Mouse (Mus musculus) stomach, postnatal 0 days (tissue): ENCODE measurements around the gene B9d2. TPM values are rescaled to one million over a fixed set of nuclear protein-coding genes. Genes with fewer than 3 reads are reported as not detected.

ENCODE experiments used
- ATAC-seq: fragments of 200-750 bp; cut with Nextera tagmentation; 2 replicates; pipeline ENCODE4 v1.8.0; 2017; ENCODE audit not compliant: low FRiP score, low TSS enrichment
- DNase-seq: peaks from one replicate; pipeline ENCODE4 v3.0.0-alpha.2; 2016; ENCODE audit warnings: low spot score
- H3K27ac ChIP-seq: fragments of 300-500 bp; sonication (generic); replicated peaks from 2 replicates; pipeline ENCODE4 v1.5.1; 2014; ENCODE audit warnings: mild to moderate bottlenecking, control low read depth
- H3K27me3 ChIP-seq: fragments of 300-500 bp; sonication (generic); 2 replicates; pipeline ENCODE4 v1.6.1; 2014; ENCODE audit warnings: low read length; ENCODE audit not compliant: control insufficient read depth, insufficient read depth
- H3K36me3 ChIP-seq: fragments of 300-500 bp; sonication (generic); 2 replicates; pipeline ENCODE4 v1.6.1; 2014; ENCODE audit warnings: low read length, mixed read lengths; ENCODE audit not compliant: control insufficient read depth, insufficient read depth
- H3K4me1 ChIP-seq: fragments of 300-500 bp; sonication (generic); replicated peaks from 2 replicates; pipeline ENCODE4 v1.6.1; 2014; ENCODE audit warnings: antibody characterized with exemption; ENCODE audit not compliant: control insufficient read depth, insufficient read depth
- H3K4me2 ChIP-seq: fragments of 300-500 bp; sonication (generic); replicated peaks from 2 replicates; pipeline ENCODE4 v1.6.1; 2014; ENCODE audit warnings: low read depth, mild to moderate bottlenecking, control low read depth, moderate library complexity
- H3K4me3 ChIP-seq: fragments of 300-500 bp; sonication (generic); 2 replicates; pipeline ENCODE4 v1.5.1; 2014; ENCODE audit warnings: low read depth, low read length, control low read depth
- H3K9ac ChIP-seq: fragments of 300-500 bp; sonication (generic); 2 replicates; pipeline ENCODE4 v1.6.1; 2014; ENCODE audit warnings: mild to moderate bottlenecking, low read length, control low read depth, mixed read lengths
- H3K9me3 ChIP-seq: fragments of 300-500 bp; sonication (generic); 2 replicates; pipeline ENCODE4 v1.6.1; 2016; ENCODE audit warnings: low read length; ENCODE audit not compliant: control insufficient read depth
- CTCF ChIP-seq: IDR thresholded peaks from 2 replicates; pipeline ENCODE4 v1.5.1; 2016; ENCODE audit warnings: antibody characterized with exemption, low read depth, mild to moderate bottlenecking, moderate library complexity
- EP300 ChIP-seq: optimal IDR thresholded peaks from 2 replicates; pipeline ENCODE3; 2016; ENCODE audit warnings: antibody characterized with exemption
- WGBS: fragments of 180-500 bp; shearing (Covaris S2); extraction: QIAGEN DNeasy Blood & Tissue Kit; methylation state at CpG from one replicate; pipeline ENCODE4 v1.1.7; 2014; 5-methylcytosine and 5-hydroxymethylcytosine counted together
- polyA plus RNA-seq: library from polyadenylated mRNA; unstranded; fragments of >200 nt; fragmentation: Nextera tagmentation; extraction: Ambion mirVana; gene quantifications from 2 replicates; pipeline ENCODE4 v1.2.1, GENCODE M21; 2015

B9d2 gene
- polyA plus RNA-seq, 1 experiment from 2014 or later, result 11.6 TPM

DNA sequence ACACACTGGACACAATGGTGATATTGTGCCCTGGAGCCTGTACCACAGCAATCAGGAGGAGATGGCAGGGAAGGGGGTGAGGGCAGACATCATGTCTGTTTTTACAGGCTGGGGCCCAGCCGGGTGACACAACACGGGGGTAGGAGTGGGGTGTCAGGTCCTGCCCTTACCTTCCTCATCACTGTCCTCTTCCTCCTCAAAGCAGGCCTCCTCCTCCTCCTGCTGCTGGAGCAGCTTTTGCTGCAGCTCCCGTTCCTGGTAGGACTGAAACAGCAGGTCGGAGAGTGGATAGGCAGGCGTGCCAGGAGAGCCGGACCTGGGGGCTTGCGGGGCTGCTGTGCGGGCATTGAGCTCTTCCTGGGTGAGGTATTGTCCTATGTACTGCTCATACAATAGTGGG is 34.0 kb downstream of the B9d2 start:
- Histone ChIP-seq H3K9ac (no peak overlapping the region), H3K36me3 (peaks cover 23% of the 10 kb centered on the region), H3K4me1 (peaks cover 14% of the 10 kb centered on the region), H3K4me2 (no peak overlapping the region), H3K4me3 (no peak overlapping the region), H3K27me3 (no peaks in the 10 kb centered on the region), H3K9me3 (no peaks in the 10 kb centered on the region), H3K27ac (no peak overlapping the region)
- DNase-seq, result no peak
- TF ChIP-seq EP300 (no peak), CTCF (no peak)
- no peak for ATAC-seq
- WGBS, result 95% methylated on average over 8 of the region's 8 CpGs

DNA sequence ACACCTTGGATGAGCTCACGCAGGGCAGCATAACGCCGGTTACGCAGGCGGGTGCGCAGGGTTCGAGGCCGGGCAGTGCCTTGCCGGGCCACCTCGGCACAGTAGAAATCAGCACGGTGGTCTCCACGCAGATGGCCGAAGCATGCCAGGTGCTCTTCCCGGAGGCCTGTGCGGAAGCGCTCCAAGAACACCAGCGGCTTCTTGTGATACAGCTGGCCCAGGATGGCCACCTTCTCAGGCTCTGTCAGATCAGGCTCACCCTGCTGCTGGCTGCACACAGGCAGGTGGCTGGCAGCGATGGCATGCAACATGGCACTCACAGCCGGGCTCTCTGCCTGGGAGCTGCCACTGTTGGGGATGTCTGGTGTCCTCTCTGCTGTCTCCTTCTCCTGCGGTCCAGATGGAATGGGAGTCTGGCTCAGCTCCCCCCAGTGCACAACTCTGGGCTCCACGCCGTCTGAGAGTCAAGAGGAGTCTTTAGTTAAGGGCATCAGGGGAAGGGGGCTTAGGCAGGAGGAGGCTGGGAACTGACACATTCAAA is 35.2 kb downstream of the B9d2 start:
- TF ChIP-seq EP300 (no peak), CTCF (no peak)
- no peak for ATAC-seq
- Histone ChIP-seq H3K27me3 (no peaks in the 10 kb centered on the region), H3K4me1 (peaks cover 7% of the 10 kb centered on the region; the same call in 1 of the 2 replicates), H3K4me2 (no peak overlapping the region), H3K4me3 (no peak overlapping the region), H3K36me3 (peaks cover 23% of the 10 kb centered on the region), H3K27ac (no peak overlapping the region), H3K9me3 (no peaks in the 10 kb centered on the region), H3K9ac (no peak overlapping the region)
- DNase-seq, result no peak
- whole genome bisulfite sequencing, result 97% methylated on average over 22 of the region's 22 CpGs

DNA sequence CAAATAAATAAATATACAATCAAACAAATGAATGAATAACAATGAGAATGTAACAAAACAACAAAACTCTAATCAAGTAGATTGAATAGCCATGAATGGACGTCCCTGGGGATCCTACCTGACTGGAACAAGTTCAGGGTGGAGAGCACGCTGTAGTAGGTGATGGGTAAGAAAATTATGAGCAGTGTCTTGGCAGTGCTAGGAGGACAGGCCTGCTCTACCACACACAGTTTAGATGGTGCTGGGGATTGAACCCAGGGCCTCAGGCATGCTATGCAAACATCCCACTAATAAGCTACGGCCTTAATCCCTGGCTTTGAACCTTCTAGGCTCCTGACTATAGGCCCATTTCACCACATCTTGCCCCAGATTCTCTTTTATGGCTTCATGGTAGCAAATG is 36.9 kb downstream of the B9d2 start:
- WGBS, result 85% methylated on average over 3 of the region's 3 CpGs
- no peak overlapping the region for H3K27ac ChIP-seq
- H3K4me1 ChIP-seq, result peaks cover 7% of the 10 kb centered on the region; the same call in 1 of the 2 replicates
- TF ChIP-seq CTCF, result no peak
- no peak for TF ChIP-seq EP300
- peaks cover 29% of the 10 kb centered on the region for H3K36me3 ChIP-seq
- DNase-seq, result no peak
- H3K9me3 ChIP-seq, result no peaks in the 10 kb centered on the region
- no peaks in the 10 kb centered on the region for H3K27me3 ChIP-seq
- peak overlapping the region; percentile 3; the same call in 1 of the 2 replicates for H3K4me2 ChIP-seq
- no peak overlapping the region for H3K4me3 ChIP-seq
- H3K9ac ChIP-seq, result no peak overlapping the region
- no peak for ATAC-seq

DNA sequence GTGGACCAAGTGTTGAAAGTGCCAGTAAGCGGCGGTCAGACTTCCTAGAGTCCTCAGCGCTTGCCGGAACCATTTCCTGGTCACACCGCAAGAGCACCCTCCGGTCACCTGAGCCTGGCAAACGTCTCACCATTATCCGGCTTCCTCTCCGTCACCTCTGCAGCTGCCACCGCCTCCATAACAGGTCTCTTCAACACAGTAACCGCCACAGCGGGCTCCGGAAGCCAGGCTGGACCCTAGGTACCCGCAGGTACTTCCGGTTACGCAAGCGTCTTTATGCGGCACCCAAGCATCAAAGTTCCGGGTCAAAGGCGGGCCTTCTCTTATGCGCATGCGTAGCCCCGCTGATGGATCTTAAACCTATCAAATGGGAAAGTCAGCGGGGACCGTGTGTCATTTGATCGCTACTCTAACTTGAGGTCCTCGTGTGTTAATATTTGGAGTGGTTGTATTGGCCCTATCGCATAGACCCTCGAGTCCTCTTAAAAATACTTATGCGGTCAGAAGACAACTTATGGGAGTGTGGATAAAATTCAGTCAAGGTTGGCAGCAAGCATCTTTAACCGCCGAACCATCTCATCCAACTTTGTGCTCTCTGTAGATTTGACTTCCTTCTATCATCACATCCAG is 38.3 kb downstream of the B9d2 start, which contains the start of gene Ccdc97:
Gene Ccdc97 (minus strand): TSS at position 301 of the 630 bp plus-strand sequence.
- peak within 1 kb of the TSS; percentile 72 for H3K4me3 ChIP-seq
- 3% methylated on average over 32 of the region's 32 CpGs for WGBS
- ATAC-seq (peak; percentile 84), DNase-seq (peak; percentile 91)
- peak within 1 kb of the TSS; percentile 74 for H3K4me2 ChIP-seq
- peak within 1 kb of the TSS; percentile 93 for H3K27ac ChIP-seq
- no peaks in the 10 kb centered on the region for H3K27me3 ChIP-seq
- peak within 1 kb of the TSS; percentile 86 for H3K9ac ChIP-seq
- peaks cover 29% of the 10 kb centered on the region for H3K36me3 ChIP-seq
- TF ChIP-seq EP300 (no peak), CTCF (no peak)
- no peaks in the 10 kb centered on the region for H3K9me3 ChIP-seq
- H3K4me1 ChIP-seq, result peaks cover 7% of the 10 kb centered on the region; the same call in 1 of the 2 replicates

DNA sequence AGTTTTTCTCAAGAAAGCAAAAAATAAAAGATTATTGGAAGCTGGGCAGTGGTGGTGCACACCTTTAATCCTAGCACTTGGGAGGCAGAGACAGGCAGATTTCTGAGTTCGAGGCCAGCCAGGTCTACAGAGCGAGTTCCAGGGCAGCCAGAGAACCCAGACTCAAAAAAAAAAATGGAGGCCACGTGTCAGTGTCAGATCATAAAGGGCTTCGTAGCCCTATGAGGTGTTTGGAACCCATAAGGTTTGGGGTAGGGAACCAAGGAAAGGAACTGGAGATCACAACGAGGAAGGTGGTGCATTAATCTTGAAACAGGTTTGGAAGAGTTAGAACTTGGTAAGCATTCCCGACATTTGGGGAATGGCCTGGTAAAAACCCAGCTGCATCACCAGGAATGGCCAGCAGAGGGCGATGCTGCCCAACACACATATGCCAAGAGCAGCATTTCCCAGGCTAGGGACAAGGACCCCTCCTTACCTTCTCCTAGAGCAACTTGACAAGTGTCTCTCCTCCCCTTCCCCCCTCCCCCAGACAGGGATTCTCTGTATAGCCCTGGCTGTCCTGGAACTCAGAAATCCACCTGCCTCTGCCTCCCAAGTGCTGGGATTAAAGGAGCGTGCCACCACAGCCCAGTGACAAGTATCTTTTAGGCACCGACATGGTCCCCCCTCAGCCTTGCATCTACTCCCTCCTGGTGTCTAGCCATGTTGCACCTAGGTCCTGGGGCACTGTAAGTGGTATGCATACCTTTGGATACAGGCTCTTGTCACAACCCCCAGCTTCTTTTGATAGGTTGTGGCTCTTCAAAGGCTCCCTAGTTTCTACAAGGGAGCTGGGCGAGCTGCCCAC is 39.4 kb downstream of the B9d2 start:
- DNase-seq, result peak; percentile 83
- Histone ChIP-seq H3K36me3 (peaks cover 33% of the 10 kb centered on the region), H3K27me3 (no peaks in the 10 kb centered on the region), H3K4me3 (no peak overlapping the region), H3K9me3 (no peaks in the 10 kb centered on the region), H3K4me2 (0 out of 2 replicates have a peak overlapping the region, but pooled peaks have one; percentile 74), H3K27ac (peak overlapping the region; percentile 74; the same call in 1 of the 2 replicates), H3K4me1 (peaks cover 7% of the 10 kb centered on the region; the same call in 1 of the 2 replicates), H3K9ac (peak overlapping the region; percentile 38; the same call in 1 of the 2 replicates)
- 53% methylated on average over 10 of the region's 10 CpGs for WGBS
- TF ChIP-seq EP300, result no peak
- peak; percentile 93 for TF ChIP-seq CTCF
- peak; percentile 22; the same call in 1 of the 2 replicates for ATAC-seq
